Mouse (Mus musculus) T-helper 1 cell (primary cell): ENCODE measurements around the gene Pdk1.
"Not testable (repeated sequence)": the region's sequence is repeated elsewhere in the genome, so short reads cannot be mapped to it uniquely, and the experiment has no call there.

Experiments used
- in situ Hi-C: fragments of 300-600 bp; cut with MboI, MseI; formaldehyde crosslinking; loops from one replicate; pipeline ENCODE4 v1.15.1; 2025; ENCODE audit warnings: high pct_unique_total_duplicates

Gene Pdk1

GRCm38 (mm10) chr2:71874422-71874821 is 1.4 kb downstream of the Pdk1 start:
- in situ Hi-C loops, result no loop called here

GRCm38 (mm10) chr2:71874836-71875235 is 1.8 kb downstream of the Pdk1 start:
- in situ Hi-C loops, result no loop called here

GRCm38 (mm10) chr2:71877865-71878264 is 4.8 kb downstream of the Pdk1 start:
- in situ Hi-C loops, result no loop called here

- in situ Hi-C loops, result no loop called here
Observed at GRCm38 (mm10) chr2:71878441-71878840, 5.4 kb downstream of the Pdk1 start.

- in situ Hi-C loops, result no loop called here
Observed at GRCm38 (mm10) chr2:71878943-71879342, 5.9 kb downstream of the Pdk1 start.

GRCm38 (mm10) chr2:71882914-71883651 is 10.1 kb downstream of the Pdk1 start:
- in situ Hi-C loops, result no loop called here

GRCm38 (mm10) chr2:71887269-71887668 is 14.2 kb downstream of the Pdk1 start:
- in situ Hi-C loops, result no loop called here

GRCm38 (mm10) chr2:71888437-71888836 is 15.4 kb downstream of the Pdk1 start:
- in situ Hi-C loops, result no loop called here

GRCm38 (mm10) chr2:71891536-71891935 is 18.5 kb downstream of the Pdk1 start:
- in situ Hi-C loops, result no loop called here

- in situ Hi-C loops, result no loop called here
Observed at GRCm38 (mm10) chr2:71892741-71893349, 19.8 kb downstream of the Pdk1 start.

- in situ Hi-C loops, result loop anchor here (5.0 kb wide), 1 partner anchor 147 kb away; no protein-coding TSS in a partner anchor
Observed at GRCm38 (mm10) chr2:71895596-71896286, 22.7 kb downstream of the Pdk1 start.

- in situ Hi-C loops, result loop anchor here (5.0 kb wide), 1 partner anchor 145 kb away; no protein-coding TSS in a partner anchor
Observed at GRCm38 (mm10) chr2:71897420-71897819, 24.4 kb downstream of the Pdk1 start.

GRCm38 (mm10) chr2:71898335-71898856 is 25.4 kb downstream of the Pdk1 start:
- in situ Hi-C loops, result loop anchor here (5.0 kb wide), 1 partner anchor 144 kb away; no protein-coding TSS in a partner anchor

- in situ Hi-C loops, result loop anchor here (5.0 kb wide), 1 partner anchor 142 kb away; no protein-coding TSS in a partner anchor
Observed at GRCm38 (mm10) chr2:71899886-71900285, 26.9 kb downstream of the Pdk1 start.

- in situ Hi-C loops, result no loop called here
Observed at GRCm38 (mm10) chr2:71905154-71905553, 32.1 kb downstream of the Pdk1 start.

- in situ Hi-C loops, result not testable (repeated sequence)
Observed at GRCm38 (mm10) chr2:71906356-71906755, 33.3 kb downstream of the Pdk1 start.

GRCm38 (mm10) chr2:71913911-71914310 is 40.9 kb downstream of the Pdk1 start:
- in situ Hi-C loops, result no loop called here

GRCm38 (mm10) chr2:71919227-71919647 is 46.2 kb downstream of the Pdk1 start:
- in situ Hi-C loops, result no loop called here

GRCm38 (mm10) chr2:71924931-71925330 is 51.9 kb downstream of the Pdk1 start:
- in situ Hi-C loops, result not testable (repeated sequence)

GRCm38 (mm10) chr2:71934046-71934445 is 61.0 kb downstream of the Pdk1 start:
- in situ Hi-C loops, result no loop called here

- in situ Hi-C loops, result no loop called here
Observed at GRCm38 (mm10) chr2:71936711-71937110, 63.7 kb downstream of the Pdk1 start.

- in situ Hi-C loops, result no loop called here
Observed at GRCm38 (mm10) chr2:71937649-71938308, 64.8 kb downstream of the Pdk1 start.
